Mouse (Mus musculus) liver, postnatal 0 days (tissue): ENCODE data around the gene Ptgfr. TPM values are rescaled to one million over a fixed set of nuclear protein-coding genes. Genes with fewer than 3 reads are reported as not detected.
A peak's percentile ranks its signal among the peaks of the same experiment; 100 is the strongest.

Source experiments
- ATAC-seq: fragments of 200-750 bp; cut with Nextera tagmentation; 2 replicates; pipeline ENCODE4 v1.8.0; 2017; ENCODE audit warnings: mild to moderate bottlenecking, moderate library complexity
- DNase-seq: peaks from one replicate; pipeline ENCODE4 v3.0.0-alpha.2; 2016
- H3K27ac ChIP-seq: fragments of 300-500 bp; sonication (generic); 2 replicates; pipeline ENCODE4 v1.5.1; 2014; ENCODE audit warnings: antibody characterized with exemption, moderate library complexity, mild to moderate bottlenecking, low read depth
- H3K27me3 ChIP-seq: fragments of 300-500 bp; sonication (generic); 2 replicates; pipeline ENCODE4 v1.6.1; 2014; ENCODE audit warnings: low read length, control low read depth, mixed read lengths; ENCODE audit not compliant: insufficient read depth
- H3K36me3 ChIP-seq: fragments of 300-500 bp; sonication (generic); replicated peaks from 2 replicates; pipeline ENCODE4 v1.6.1; 2014; ENCODE audit warnings: mild to moderate bottlenecking, control low read depth, low read length, moderate library complexity, mixed read lengths; ENCODE audit not compliant: insufficient read depth
- H3K4me1 ChIP-seq: fragments of 300-500 bp; sonication (generic); 2 replicates; pipeline ENCODE4 v1.6.1; 2014; ENCODE audit warnings: antibody characterized with exemption, mild to moderate bottlenecking, control low read depth; ENCODE audit not compliant: insufficient read depth
- H3K4me2 ChIP-seq: fragments of 300-500 bp; sonication (generic); 2 replicates; pipeline ENCODE4 v1.6.1; 2014; ENCODE audit warnings: low read depth, mild to moderate bottlenecking, low read length, moderate library complexity, mixed read lengths
- H3K4me3 ChIP-seq: fragments of 300-500 bp; sonication (generic); 2 replicates; pipeline ENCODE4 v1.5.1; 2014; ENCODE audit warnings: low read depth, low read length
- H3K9ac ChIP-seq: fragments of 300-500 bp; sonication (generic); replicated peaks from 2 replicates; pipeline ENCODE4 v1.6.1; 2014; ENCODE audit warnings: mild to moderate bottlenecking, moderate library complexity
- H3K9me3 ChIP-seq: fragments of 300-500 bp; sonication (generic); 2 replicates; pipeline ENCODE4 v1.6.1; 2016; ENCODE audit warnings: mild to moderate bottlenecking, control low read depth, low read length, mixed read lengths
- CTCF ChIP-seq: sonication (generic); IDR thresholded peaks from 2 replicates; pipeline ENCODE4 v1.5.1; 2016; ENCODE audit warnings: antibody characterized with exemption, low read depth
- EP300 ChIP-seq: IDR thresholded peaks from 2 replicates; pipeline ENCODE4 v1.6.1; 2016; ENCODE audit warnings: antibody characterized with exemption, low read depth, mild to moderate bottlenecking
- WGBS: fragments of 180-500 bp; shearing (Covaris S2); extraction: QIAGEN DNeasy Blood & Tissue Kit; methylation state at CpG from one replicate; pipeline ENCODE4 v1.1.7; 2014; ENCODE audit not compliant: insufficient replicate concordance; 5-methylcytosine and 5-hydroxymethylcytosine counted together
- polyA plus RNA-seq: library from polyadenylated mRNA; unstranded; fragments of >200 nt; fragmentation: Nextera tagmentation; extraction: Ambion mirVana; gene quantifications from 2 replicates; pipeline ENCODE4 v1.2.1, GENCODE M21; 2015

The Ptgfr gene
- polyA plus RNA-seq, 1 experiment from 2014 or later = not detected

GRCm38 (mm10) chr3:151846292-151846691, 8.9 kb upstream of the Ptgfr start:
- H3K27me3 ChIP-seq = no peaks in the 10 kb centered on the region
- TF ChIP-seq CTCF (no peak), EP300 (no peak)
- H3K9me3 ChIP-seq = no peaks in the 10 kb centered on the region

GRCm38 (mm10) chr3:151844361-151845154, 7.1 kb upstream of the Ptgfr start:
- H3K27ac ChIP-seq = no peak overlapping the region
- no peaks in the 10 kb centered on the region for H3K27me3 ChIP-seq
- no peak for ATAC-seq
- H3K4me3 ChIP-seq = no peak overlapping the region
- H3K36me3 ChIP-seq = no peaks in the 10 kb centered on the region
- H3K4me1 ChIP-seq = no peaks in the 10 kb centered on the region
- H3K4me2 ChIP-seq = no peak overlapping the region
- no peak for DNase-seq
- no peak overlapping the region for H3K9ac ChIP-seq
- TF ChIP-seq EP300 = no peak
- TF ChIP-seq CTCF = no peak
- H3K9me3 ChIP-seq = no peaks in the 10 kb centered on the region
- WGBS = 58% methylated on average over 5 of the region's 5 CpGs

More at GRCm38 (mm10) chr3:151846292-151846691, 8.9 kb upstream of the Ptgfr start:
- Histone ChIP-seq H3K36me3 (no peaks in the 10 kb centered on the region), H3K4me3 (no peak overlapping the region), H3K4me2 (no peak overlapping the region), H3K27ac (no peak overlapping the region), H3K4me1 (no peaks in the 10 kb centered on the region), H3K9ac (no peak overlapping the region)
- ATAC-seq (0 out of 2 replicates have a peak, but pooled peaks have one; percentile 23), DNase-seq (no peak)
- 72% methylated on average over 7 of the region's 7 CpGs for WGBS

- H3K36me3 ChIP-seq = no peaks in the 10 kb centered on the region
- TF ChIP-seq EP300 (no peak), CTCF (no peak)
- no peaks in the 10 kb centered on the region for H3K9me3 ChIP-seq
- H3K9ac ChIP-seq = no peak overlapping the region
- ATAC-seq (no peak), DNase-seq (no peak)
- H3K27me3 ChIP-seq = no peaks in the 10 kb centered on the region
- no peak overlapping the region for H3K27ac ChIP-seq
- peaks cover 11% of the 10 kb centered on the region for H3K4me1 ChIP-seq
- no peak overlapping the region for H3K4me3 ChIP-seq
- no peak overlapping the region for H3K4me2 ChIP-seq
- WGBS = 64% methylated on average over 3 of the region's 3 CpGs
Measured at GRCm38 (mm10) chr3:151840688-151841087, 3.3 kb upstream of the Ptgfr start.

DNA sequence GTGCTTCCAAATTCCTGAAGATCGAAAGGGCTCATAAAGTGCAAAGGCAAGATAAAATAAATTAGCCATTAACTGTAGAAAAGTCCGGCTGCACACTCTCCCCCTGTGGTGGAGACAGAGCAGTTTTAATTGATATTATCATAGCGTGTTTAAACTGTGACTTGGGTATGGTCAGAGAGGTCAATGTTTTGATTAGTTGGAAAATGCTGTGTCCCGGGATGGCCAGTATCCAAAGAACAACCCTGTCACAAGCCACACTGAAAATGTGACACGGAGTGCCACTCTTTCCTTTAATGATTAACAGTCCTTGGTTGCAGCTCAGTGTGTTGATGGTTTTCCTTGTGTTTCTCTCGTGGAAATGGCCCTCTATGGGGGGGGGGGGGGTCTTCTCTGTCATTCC, 942 bp upstream of the Ptgfr start:
- 40% methylated on average over 6 of the region's 6 CpGs for WGBS
- Histone ChIP-seq H3K36me3 (no peaks in the 10 kb centered on the region), H3K27ac (no peak overlapping the region), H3K4me2 (peak overlapping the region; percentile 30; the same call in 1 of the 2 replicates), H3K9ac (no peak overlapping the region), H3K4me1 (peaks cover 11% of the 10 kb centered on the region), H3K9me3 (no peaks in the 10 kb centered on the region), H3K4me3 (no peak overlapping the region), H3K27me3 (no peaks in the 10 kb centered on the region)
- peak; percentile 22 for DNase-seq
- TF ChIP-seq CTCF (no peak), EP300 (no peak)
- ATAC-seq = peak; percentile 67

GRCm38 (mm10) chr3:151837749-151838148, 319 bp upstream of the Ptgfr start:
- H3K36me3 ChIP-seq = no peaks in the 10 kb centered on the region
- H3K4me2 ChIP-seq = peak overlapping the region; percentile 76
- H3K27ac ChIP-seq = no peak overlapping the region
- WGBS = 35% methylated on average over 9 of the region's 9 CpGs
- TF ChIP-seq EP300 = no peak
- TF ChIP-seq CTCF = no peak
- H3K4me1 ChIP-seq = peaks cover 11% of the 10 kb centered on the region
- no peak overlapping the region for H3K9ac ChIP-seq
- H3K27me3 ChIP-seq = no peaks in the 10 kb centered on the region
- no peaks in the 10 kb centered on the region for H3K9me3 ChIP-seq
- DNase-seq = no peak
- H3K4me3 ChIP-seq = no peak overlapping the region; the same call in 1 of the 2 replicates
- ATAC-seq = no peak

- Histone ChIP-seq H3K36me3 (no peaks in the 10 kb centered on the region), H3K27ac (no peak overlapping the region), H3K4me3 (no peak overlapping the region), H3K9me3 (no peaks in the 10 kb centered on the region), H3K9ac (no peak overlapping the region), H3K4me1 (peaks cover 11% of the 10 kb centered on the region), H3K4me2 (peak overlapping the region; percentile 76), H3K27me3 (no peaks in the 10 kb centered on the region)
- TF ChIP-seq CTCF = no peak
- no peak for TF ChIP-seq EP300
- no peak for DNase-seq
- ATAC-seq = no peak
- 7% methylated on average over 5 of the region's 5 CpGs for WGBS
Measured at GRCm38 (mm10) chr3:151836451-151836850, 979 bp downstream of the Ptgfr start.
